Mouse (Mus musculus) megakaryocyte-erythroid progenitor cell, adult 5 weeks (primary cell): ENCODE data around the gene Gm17402. TPM values are rescaled to one million over a fixed set of nuclear protein-coding genes. Genes with fewer than 3 reads are reported as not detected.

ENCODE experiments used
- polyA plus RNA-seq: library from polyadenylated mRNA; stranded (reverse); fragments of >175 nt; gene quantifications from 2 replicates; pipeline ENCODE4 v1.2.3, GENCODE M21; 2012

The Gm17402 gene
- not detected in 2 replicates for polyA plus RNA-seq

DNA sequence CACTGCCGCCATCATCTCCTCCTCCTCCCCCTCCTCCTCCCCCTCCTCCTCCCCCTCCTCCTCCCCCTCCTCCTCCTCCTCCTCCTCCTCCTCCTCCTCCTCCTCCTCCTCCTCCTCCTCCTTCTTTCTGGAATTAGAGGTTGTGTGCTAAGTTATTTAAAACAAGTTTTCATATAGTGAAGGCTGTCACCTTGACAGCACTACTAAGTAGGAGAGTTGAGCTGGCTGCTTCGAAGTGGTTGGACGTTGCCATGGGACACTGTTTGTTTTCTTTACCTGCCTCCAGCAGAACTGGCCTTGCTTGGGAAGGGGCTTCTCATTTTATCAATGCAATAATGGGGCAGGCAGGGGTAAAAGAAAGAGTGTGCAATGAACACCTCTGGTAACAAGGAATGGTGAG is at the start of gene Gm17402:
Gm17402 (minus strand) TSS at position 101 of the 400 bp plus-strand sequence.

DNA sequence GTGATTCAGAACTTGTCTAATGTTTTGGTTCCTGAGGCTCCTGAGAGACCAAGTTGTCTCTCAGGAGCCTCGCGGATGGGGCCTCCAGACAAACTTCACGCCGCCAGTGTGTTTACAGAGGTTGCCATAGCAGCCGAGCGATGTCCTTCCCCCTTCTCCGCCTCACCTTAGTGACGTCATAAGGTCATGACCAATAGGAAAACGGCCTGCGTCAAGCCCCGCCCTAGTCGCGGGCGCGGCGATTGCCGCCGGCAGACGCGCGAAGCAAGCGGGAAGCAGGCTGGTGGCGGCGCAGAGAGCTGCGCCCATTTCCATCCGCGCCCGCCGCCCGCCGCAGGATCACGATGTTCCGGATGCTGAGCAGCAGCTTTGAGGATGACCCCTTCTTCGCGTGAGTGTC is 1.1 kb downstream of the Gm17402 start, which contains the start of gene Mlf1:
Mlf1 (plus strand) TSS at position 226 of the 400 bp plus-strand sequence.

Other genes starting within 250 kb of the Gm17402 start
- 0.26 and 0.30 TPM in 2 replicates for gene Mlf1, start 1.1 kb downstream of the Gm17402 start, polyA plus RNA-seq
- 6.5 and 8.5 TPM in 2 replicates for gene Gfm1, start 54.9 kb upstream of the Gm17402 start, polyA plus RNA-seq
- 36.9 and 39.8 TPM in 2 replicates for gene Lxn, start 88.8 kb upstream of the Gm17402 start, polyA plus RNA-seq
- 0.11 and 0.13 TPM in 2 replicates for gene Rarres1, start 140.4 kb upstream of the Gm17402 start, polyA plus RNA-seq
- 27.1 and 34.3 TPM in 2 replicates for gene Mfsd1, start 207.6 kb upstream of the Gm17402 start, polyA plus RNA-seq